Mouse (Mus musculus) kidney, adult 2 months (tissue): ENCODE measurements around the gene Ets1.

Experiments
- CTCF ChIP-seq: fragments of 200-500 bp; conservative IDR thresholded peaks from 2 replicates; pipeline ENCODE4 v1.5.1; 2011; ENCODE audit warnings: low read depth, mild to moderate bottlenecking, control low read depth, low read length, moderate library complexity, mixed read lengths; ENCODE audit not compliant: insufficient read depth, insufficient read length
- POLR2A ChIP-seq: fragments of 200-500 bp; IDR thresholded peaks from one replicate; pipeline ENCODE4 v1.6.1; 2011; ENCODE audit warnings: low read depth, low read length, control low read depth

- peak; percentile 97 for TF ChIP-seq CTCF
- no peak for TF ChIP-seq POLR2A
Measured at GRCm38 (mm10) chr9:32589900-32590299, 46.1 kb upstream of the Ets1 start.
